Mouse (Mus musculus): Measurements from ENCODE around the gene P2ry12.

DNA sequence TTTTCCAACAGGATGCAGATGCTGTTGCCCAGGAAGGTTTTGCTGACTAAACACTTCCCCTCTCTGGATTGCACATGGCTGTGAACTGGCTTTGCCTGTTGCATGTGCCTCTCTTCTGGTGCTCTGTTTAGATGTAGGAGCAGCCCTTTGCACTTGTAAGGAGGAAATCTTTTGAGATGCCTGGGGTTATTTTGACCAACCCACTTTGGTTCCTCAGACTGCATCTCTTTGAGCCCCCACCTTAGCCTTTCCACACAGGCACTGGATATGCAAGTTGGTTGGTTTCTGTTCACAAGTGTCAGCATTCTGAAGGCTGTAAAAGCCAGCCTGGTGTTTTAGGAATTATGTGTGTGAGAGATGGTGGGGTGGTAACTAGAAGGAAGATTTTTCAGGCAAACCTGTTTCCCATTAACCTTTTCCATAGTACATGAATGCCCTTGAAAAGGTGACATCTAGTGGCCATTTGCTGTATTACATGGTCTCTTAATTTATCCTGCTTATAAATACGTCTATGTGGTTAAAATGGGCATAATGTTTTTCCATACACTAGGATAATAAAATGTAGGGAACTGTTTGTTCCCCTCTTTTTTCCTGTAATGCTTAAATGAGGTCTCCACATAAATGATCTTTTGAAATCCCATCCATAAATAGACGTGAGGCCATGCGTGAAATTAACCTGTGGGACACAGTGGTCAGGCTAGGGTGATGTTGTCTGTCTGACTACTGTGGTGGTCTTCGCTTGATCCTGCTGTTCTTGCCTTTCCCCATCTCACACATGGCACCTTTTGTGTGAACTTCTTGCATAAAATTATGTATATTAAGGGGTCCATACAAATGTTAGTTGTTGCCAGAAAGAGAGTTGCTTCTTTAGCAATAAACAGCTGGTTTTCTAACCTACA lies 53.8 kb downstream of the P2ry12 start:
- TF ChIP-seq EP300 (IDR thresholded peaks at IDR 0.05; ENCODE audit: low read depth) (no peak), CTCF (IDR thresholded peaks at IDR 0.05; ENCODE audit: low read depth) (peak; percentile 88)
